Mouse (Mus musculus): ENCODE results near the gene Syngr1. TPM values are rescaled to one million over a fixed set of nuclear protein-coding genes. Genes with fewer than 3 reads are reported as not detected.

The Syngr1 gene
- polyA plus RNA-seq, 1 experiment: 94.8 TPM

DNA sequence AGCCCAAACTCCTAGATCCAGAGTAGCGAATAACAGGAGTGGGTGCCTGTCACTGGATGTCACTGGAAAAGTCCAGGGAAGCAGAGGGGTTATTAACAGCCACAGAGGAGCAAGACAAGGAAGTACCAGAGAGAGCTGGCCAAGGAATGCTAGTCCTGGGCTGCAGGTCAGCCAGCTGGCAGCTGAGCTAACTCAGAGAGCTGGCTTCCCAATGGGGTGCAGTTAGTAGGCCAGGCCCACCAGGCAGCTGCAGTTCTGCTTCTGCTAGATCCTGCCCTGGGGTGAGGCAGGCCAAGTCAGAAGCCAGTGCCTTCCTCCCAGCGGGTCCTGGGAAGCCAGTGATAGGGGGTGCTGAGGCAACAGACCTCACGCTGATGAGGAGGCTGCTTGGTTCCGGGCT is 69.6 kb downstream of the Syngr1 start:
- TF ChIP-seq CTCF (conservative IDR thresholded peaks at IDR 0.05; ENCODE audit: insufficient read depth, insufficient read length, low read depth, low read length) (no peak), POLR2A (IDR thresholded peaks at IDR 0.05; ENCODE audit: low read depth, low read length) (no peak)
- 82% methylated on average over 4 of the region's 4 CpGs for WGBS
- H3K27ac ChIP-seq (ENCODE audit: insufficient read depth, low read depth, low read length): peak overlapping the region; percentile 37; the same call in 1 of the 2 replicates
- H3K4me3 ChIP-seq (ENCODE audit: insufficient read depth, low read depth, low read length): no peak overlapping the region
- no peaks in the 10 kb centered on the region; the same call in 1 of the 2 replicates for H3K36me3 ChIP-seq (ENCODE audit: control insufficient read depth, insufficient read depth, low read length)
- H3K4me1 ChIP-seq (ENCODE audit: control insufficient read depth, insufficient read depth, low read length): peaks cover 42% of the 10 kb centered on the region
- DNase-seq: peak; percentile 41
- no peaks in the 10 kb centered on the region for H3K27me3 ChIP-seq (replicated peaks; ENCODE audit: control insufficient read depth, insufficient read depth, low read length)

DNA sequence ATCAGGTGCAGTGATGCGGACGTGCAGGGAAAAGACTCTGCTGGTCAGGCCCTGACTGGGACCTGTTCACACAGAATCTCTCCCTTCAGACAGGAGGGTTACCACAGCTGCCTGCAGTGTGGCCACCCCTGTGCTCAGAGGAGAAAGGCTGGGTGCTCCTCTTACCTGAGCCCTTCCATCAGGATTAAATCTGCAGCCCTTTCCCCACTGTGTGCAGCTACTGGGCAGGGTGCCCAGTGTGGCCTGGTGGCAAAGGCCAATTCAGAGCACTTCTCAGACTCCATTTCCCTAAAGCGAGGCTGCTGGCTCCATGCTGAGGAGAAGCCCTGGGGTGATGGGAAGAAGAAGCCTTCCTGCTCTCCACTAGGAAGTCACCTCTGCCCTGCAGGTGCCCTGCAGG is 70.1 kb downstream of the Syngr1 start:
- WGBS: 72% methylated on average over 3 of the region's 3 CpGs
- Histone ChIP-seq H3K27ac (ENCODE audit: insufficient read depth, low read depth, low read length) (peak overlapping the region; percentile 11; the same call in 1 of the 2 replicates), H3K4me1 (ENCODE audit: control insufficient read depth, insufficient read depth, low read length) (peaks cover 42% of the 10 kb centered on the region), H3K36me3 (ENCODE audit: control insufficient read depth, insufficient read depth, low read length) (no peaks in the 10 kb centered on the region; the same call in 1 of the 2 replicates), H3K4me3 (ENCODE audit: insufficient read depth, low read depth, low read length) (no peak overlapping the region), H3K27me3 (replicated peaks; ENCODE audit: control insufficient read depth, insufficient read depth, low read length) (no peaks in the 10 kb centered on the region)
- TF ChIP-seq CTCF (conservative IDR thresholded peaks at IDR 0.05; ENCODE audit: insufficient read depth, insufficient read length, low read depth, low read length) (no peak), POLR2A (IDR thresholded peaks at IDR 0.05; ENCODE audit: low read depth, low read length) (no peak)
- no peak for DNase-seq

DNA sequence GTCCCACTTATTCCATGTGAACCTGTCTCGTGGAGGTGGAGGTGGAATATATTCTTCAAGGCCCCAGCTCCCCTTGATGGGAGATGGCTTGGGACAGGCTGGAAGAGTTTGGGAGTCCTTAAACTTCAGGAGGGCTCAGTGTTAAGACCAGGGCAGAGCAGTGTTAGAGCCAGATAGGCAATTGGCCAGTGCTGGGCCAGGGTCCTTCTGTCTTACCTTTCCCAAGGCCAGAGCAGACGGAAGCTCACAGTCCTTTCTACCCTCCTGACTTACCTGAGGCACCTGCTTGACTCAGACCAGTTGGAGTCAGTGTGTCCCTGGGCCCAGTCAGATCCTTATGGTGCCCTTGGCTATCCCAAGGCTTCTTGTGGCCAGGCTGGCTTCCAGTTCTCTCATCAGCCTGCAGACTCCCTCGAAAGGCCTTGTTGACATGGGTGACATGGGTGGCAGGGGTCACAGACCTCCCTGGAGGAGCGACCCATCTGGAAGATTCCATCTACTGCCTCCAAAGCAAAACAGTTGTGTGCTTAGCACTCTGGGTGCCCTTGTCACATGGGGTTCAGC is 71.3 kb downstream of the Syngr1 start:
- H3K4me1 ChIP-seq (ENCODE audit: control insufficient read depth, insufficient read depth, low read length): peaks cover 34% of the 10 kb centered on the region
- 79% methylated on average over 4 of the region's 4 CpGs for WGBS
- no peaks in the 10 kb centered on the region for H3K27me3 ChIP-seq (replicated peaks; ENCODE audit: control insufficient read depth, insufficient read depth, low read length)
- no peaks in the 10 kb centered on the region; the same call in 1 of the 2 replicates for H3K36me3 ChIP-seq (ENCODE audit: control insufficient read depth, insufficient read depth, low read length)
- H3K27ac ChIP-seq (ENCODE audit: insufficient read depth, low read depth, low read length): no peak overlapping the region
- DNase-seq: no peak
- no peak overlapping the region for H3K4me3 ChIP-seq (ENCODE audit: insufficient read depth, low read depth, low read length)
- TF ChIP-seq POLR2A (IDR thresholded peaks at IDR 0.05; ENCODE audit: low read depth, low read length) (no peak), CTCF (conservative IDR thresholded peaks at IDR 0.05; ENCODE audit: insufficient read depth, insufficient read length, low read depth, low read length) (no peak)

DNA sequence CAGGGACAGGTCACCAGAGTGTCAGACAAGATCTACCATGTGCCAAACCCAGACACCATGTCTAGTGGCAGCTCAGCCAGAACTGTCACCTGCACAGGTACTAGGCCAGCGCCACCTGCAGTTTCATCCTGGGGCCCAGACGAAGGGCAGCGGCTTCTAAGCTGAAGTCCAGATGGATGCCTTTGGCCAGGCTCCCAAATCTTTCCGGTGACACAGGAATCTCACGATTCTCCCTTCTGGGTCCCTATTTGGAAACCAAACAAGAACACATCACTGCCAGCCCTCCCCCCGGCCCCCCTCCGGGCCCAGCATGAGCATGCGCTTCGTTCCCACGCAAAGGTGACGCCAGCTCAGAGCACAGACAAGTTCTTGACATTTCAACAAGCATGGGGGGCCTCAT is 72.1 kb downstream of the Syngr1 start:
- Histone ChIP-seq H3K4me3 (ENCODE audit: insufficient read depth, low read depth, low read length) (no peak overlapping the region), H3K36me3 (ENCODE audit: control insufficient read depth, insufficient read depth, low read length) (no peaks in the 10 kb centered on the region; the same call in 1 of the 2 replicates), H3K27me3 (replicated peaks; ENCODE audit: control insufficient read depth, insufficient read depth, low read length) (no peaks in the 10 kb centered on the region), H3K4me1 (ENCODE audit: control insufficient read depth, insufficient read depth, low read length) (peaks cover 28% of the 10 kb centered on the region), H3K27ac (ENCODE audit: insufficient read depth, low read depth, low read length) (no peak overlapping the region)
- TF ChIP-seq POLR2A (IDR thresholded peaks at IDR 0.05; ENCODE audit: low read depth, low read length) (no peak), CTCF (conservative IDR thresholded peaks at IDR 0.05; ENCODE audit: insufficient read depth, insufficient read length, low read depth, low read length) (no peak)
- WGBS: 82% methylated on average over 11 of the region's 11 CpGs
- DNase-seq: no peak

DNA sequence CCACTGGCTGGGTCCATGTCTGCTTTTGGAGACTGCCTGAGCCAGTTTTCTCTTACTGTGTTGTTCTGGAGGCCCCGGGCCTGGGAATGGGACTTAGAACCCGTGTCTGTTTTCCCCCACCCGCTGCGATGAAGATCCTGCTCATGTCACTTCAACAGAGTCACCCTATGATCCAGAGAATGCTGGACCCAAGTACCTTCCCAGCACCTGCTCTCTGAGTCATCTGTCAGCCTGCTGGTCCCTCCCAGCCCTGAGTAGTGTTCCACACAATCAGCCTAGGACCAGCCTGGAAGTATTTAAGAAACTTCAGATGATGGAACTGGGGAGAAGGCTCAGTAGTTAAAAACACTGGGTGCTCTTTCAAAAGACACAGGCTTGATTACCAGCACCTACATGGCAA is 72.6 kb downstream of the Syngr1 start:
- no peaks in the 10 kb centered on the region for H3K27me3 ChIP-seq (replicated peaks; ENCODE audit: control insufficient read depth, insufficient read depth, low read length)
- 93% methylated on average over 4 of the region's 4 CpGs for WGBS
- H3K27ac ChIP-seq (ENCODE audit: insufficient read depth, low read depth, low read length): no peak overlapping the region
- peaks cover 25% of the 10 kb centered on the region for H3K4me1 ChIP-seq (ENCODE audit: control insufficient read depth, insufficient read depth, low read length)
- DNase-seq: no peak
- no peak overlapping the region for H3K4me3 ChIP-seq (ENCODE audit: insufficient read depth, low read depth, low read length)
- H3K36me3 ChIP-seq (ENCODE audit: control insufficient read depth, insufficient read depth, low read length): no peaks in the 10 kb centered on the region; the same call in 1 of the 2 replicates
- no peak for TF ChIP-seq CTCF (conservative IDR thresholded peaks at IDR 0.05; ENCODE audit: insufficient read depth, insufficient read length, low read depth, low read length)
- no peak for TF ChIP-seq POLR2A (IDR thresholded peaks at IDR 0.05; ENCODE audit: low read depth, low read length)

DNA sequence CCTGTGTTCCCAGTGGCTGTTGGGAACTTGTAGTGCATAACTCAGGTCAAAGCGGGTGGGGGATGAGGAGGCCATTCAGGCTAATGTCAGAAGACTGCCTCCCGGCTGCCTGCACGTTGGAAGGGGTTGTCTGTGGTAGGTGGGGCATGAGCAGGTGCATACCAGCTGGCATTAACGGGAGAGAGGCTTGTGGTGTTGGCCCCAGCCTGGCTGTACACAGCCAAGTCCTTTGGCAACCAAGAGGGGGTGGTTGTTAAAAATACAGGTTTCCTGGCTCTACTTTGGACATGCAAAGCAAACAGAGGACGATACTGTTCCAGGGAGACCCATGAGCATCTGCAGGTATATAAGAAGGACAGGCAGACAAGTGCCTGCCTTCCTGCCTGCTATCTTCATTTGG is 74.3 kb downstream of the Syngr1 start:
- WGBS: 41% methylated on average over 5 of the region's 5 CpGs
- Histone ChIP-seq H3K4me1 (ENCODE audit: control insufficient read depth, insufficient read depth, low read length) (peaks cover 9% of the 10 kb centered on the region), H3K4me3 (ENCODE audit: insufficient read depth, low read depth, low read length) (no peak overlapping the region), H3K27ac (ENCODE audit: insufficient read depth, low read depth, low read length) (no peak overlapping the region), H3K36me3 (ENCODE audit: control insufficient read depth, insufficient read depth, low read length) (no peaks in the 10 kb centered on the region; the same call in 1 of the 2 replicates), H3K27me3 (replicated peaks; ENCODE audit: control insufficient read depth, insufficient read depth, low read length) (no peaks in the 10 kb centered on the region)
- TF ChIP-seq POLR2A (IDR thresholded peaks at IDR 0.05; ENCODE audit: low read depth, low read length) (no peak), CTCF (conservative IDR thresholded peaks at IDR 0.05; ENCODE audit: insufficient read depth, insufficient read length, low read depth, low read length) (no peak)
- DNase-seq: no peak

Other genes starting within 250 kb of the Syngr1 start
- 9.5 and 13.4 TPM in 2 replicates for gene Apobec3, start 199.7 kb upstream of the Syngr1 start, polyA plus RNA-seq (2012; rRNA removed)
- gene Cbx7, start 120.2 kb upstream of the Syngr1 start, polyA plus RNA-seq (2012; rRNA removed): 41.3 and 44.1 TPM in 2 replicates
- 32.2 and 33.4 TPM in 2 replicates for gene Pdgfb, start 76.4 kb upstream of the Syngr1 start, polyA plus RNA-seq (2012; rRNA removed)
- gene Rpl3, start 534 bp downstream of the Syngr1 start, polyA plus RNA-seq (2012; rRNA removed): 511 and 689 TPM in 2 replicates
- gene Tab1, start 41.8 kb downstream of the Syngr1 start, polyA plus RNA-seq (2012; rRNA removed): 26.7 and 28.5 TPM in 2 replicates
- gene Mgat3, start 82.4 kb downstream of the Syngr1 start, polyA plus RNA-seq (2012; rRNA removed): 70.5 and 77.1 TPM in 2 replicates
- gene Mief1, start 142.7 kb downstream of the Syngr1 start, polyA plus RNA-seq (2012; rRNA removed): 16.3 and 16.9 TPM in 2 replicates
- gene AC140267.1, start 144.5 kb downstream of the Syngr1 start, polyA plus RNA-seq (2012; rRNA removed): not detected in 2 replicates
- gene Atf4, start 163.8 kb downstream of the Syngr1 start, polyA plus RNA-seq (2012; rRNA removed): 92.3 and 126 TPM in 2 replicates
- 25.8 and 29.9 TPM in 2 replicates for gene Rps19bp1, start 173.0 kb downstream of the Syngr1 start, polyA plus RNA-seq (2012; rRNA removed)
- gene Cacna1i, start 195.9 kb downstream of the Syngr1 start, polyA plus RNA-seq (2012; rRNA removed): 0.16 and 0.89 TPM in 2 replicates